Mouse (Mus musculus): ENCODE results near the gene Mup20. TPM values are rescaled to one million over a fixed set of nuclear protein-coding genes. Genes with fewer than 3 reads are reported as not detected.

Gene Mup20
- polyA plus RNA-seq (2017; shearing (Covaris generic)), result not detected

GRCm38 (mm10) chr4:62054058-62054457, at the start of gene Mup20:
Gene Mup20 (minus strand): TSS chr4:62054158.

GRCm38 (mm10) chr4:62087241-62087640, 33.3 kb upstream of the Mup20 start, which contains the start of gene Mup3:
Gene Mup3 (minus strand): TSS chr4:62087342.

Other genes with a start within 250 kb of the Mup20 start
- 0.26 TPM for gene Mup5, start 218.9 kb downstream of the Mup20 start, polyA plus RNA-seq (2017; shearing (Covaris generic))
- gene Mup3, start 33.2 kb upstream of the Mup20 start, polyA plus RNA-seq (2017; shearing (Covaris generic)), result not detected
- not detected for gene Mup21, start 96.7 kb upstream of the Mup20 start, polyA plus RNA-seq (2017; shearing (Covaris generic))
- not detected for gene Zfp37, start 176.9 kb upstream of the Mup20 start, polyA plus RNA-seq (2017; shearing (Covaris generic))
- 18.4 TPM for gene Slc31a2, start 208.4 kb upstream of the Mup20 start, polyA plus RNA-seq (2017; shearing (Covaris generic))

All from CD4-positive, CD25-positive, alpha-beta regulatory T cell (primary cell).